Mouse (Mus musculus): Measurements from ENCODE around the gene Cetn3.

DNA sequence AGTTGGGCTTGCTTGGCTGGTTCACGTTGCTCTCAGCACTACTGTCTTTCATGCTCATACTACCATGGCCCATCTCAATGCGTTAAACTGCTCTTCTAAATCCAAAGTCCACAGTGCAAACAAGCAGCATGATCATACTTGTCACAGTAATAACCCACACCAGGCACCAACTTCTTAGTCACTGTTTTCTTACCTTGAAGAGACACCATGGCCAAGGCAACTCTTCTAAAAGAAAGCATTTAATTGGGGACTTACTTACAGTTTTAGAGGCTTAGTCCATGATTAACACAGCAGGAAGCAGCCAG, 38.8 kb upstream of the Cetn3 start:
- TF ChIP-seq CHD1 (IDR thresholded peaks at IDR 0.05; ENCODE audit: low read depth, low read length) (no peak), CTCF (conservative IDR thresholded peaks at IDR 0.05 in 1 of 2, IDR thresholded peaks at IDR 0.05 in 1 of 2; ENCODE audit: low read depth in 2 of 2, low read length in 2 of 2) (no peak), POLR2AphosphoS2 (IDR thresholded peaks at IDR 0.05; ENCODE audit: low read depth, low read length) (no peak), KAT2A (IDR thresholded peaks at IDR 0.05; ENCODE audit: insufficient replicate concordance, low read length) (no peak), MAX (IDR thresholded peaks at IDR 0.05; ENCODE audit: low read length) (no peak), ZMIZ1 (IDR thresholded peaks at IDR 0.05; ENCODE audit: low read depth, low read length) (no peak), POLR2A (IDR thresholded peaks at IDR 0.05; ENCODE audit: low read depth, low read length) (no peak), NELFE (IDR thresholded peaks at IDR 0.05; ENCODE audit: low read depth, low read length) (no peak)
